Mouse (Mus musculus): ENCODE results near the gene Hnrnpa1.

Hnrnpa1 gene

GRCm38 (mm10) chr15:103275943-103276342, 35.7 kb downstream of the Hnrnpa1 start:
- 93% methylated on average over 3 of the region's 3 CpGs for WGBS

DNA sequence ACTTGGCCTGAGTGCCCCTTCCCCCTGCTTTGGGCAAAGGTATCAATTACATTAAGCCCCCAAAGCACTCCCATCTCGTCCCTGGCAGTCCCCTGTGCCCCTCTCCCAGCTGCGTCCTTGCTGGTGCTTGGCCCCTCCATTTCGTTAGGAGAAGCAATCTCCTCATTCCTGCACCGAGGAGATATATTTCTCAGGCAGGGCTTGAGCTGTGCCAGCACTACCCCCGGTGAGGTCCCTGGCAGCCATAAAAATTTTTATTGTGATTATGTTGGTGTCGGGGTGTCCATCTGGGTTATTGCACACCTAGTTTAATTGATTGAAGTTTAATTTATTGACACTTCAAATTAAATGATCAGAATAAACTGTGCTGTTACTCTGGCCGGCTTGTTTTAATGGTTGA, 37.7 kb downstream of the Hnrnpa1 start:
- 68% methylated on average over 7 of the region's 7 CpGs for WGBS

DNA sequence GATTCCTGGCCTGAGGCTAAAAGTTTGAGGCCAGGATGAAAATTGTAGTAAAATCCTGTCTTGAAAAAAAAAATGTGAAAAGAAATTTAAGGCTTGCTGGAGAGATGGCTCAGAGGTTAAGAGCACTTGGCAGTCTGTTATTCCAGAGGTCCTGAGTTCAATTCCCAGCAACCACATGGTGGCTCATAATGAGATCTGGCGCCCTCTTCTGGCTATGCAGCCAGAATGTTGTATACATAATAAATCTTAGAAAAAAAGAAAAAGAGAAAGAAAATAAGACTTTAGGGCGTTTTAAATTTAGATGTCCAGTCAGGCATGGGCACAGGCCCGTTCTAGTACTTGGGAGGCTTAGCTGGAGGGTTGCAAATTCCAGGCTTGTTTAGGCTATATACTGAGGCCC, 39.5 kb downstream of the Hnrnpa1 start:
- 49% methylated on average over 3 of the region's 3 CpGs for WGBS

GRCm38 (mm10) chr15:103280817-103281464, 40.7 kb downstream of the Hnrnpa1 start:
- WGBS, result 75% methylated on average over 3 of the region's 3 CpGs

- WGBS, result 90% methylated on average over 3 of the region's 3 CpGs
Observed at GRCm38 (mm10) chr15:103281465-103282205, 41.4 kb downstream of the Hnrnpa1 start.

DNA sequence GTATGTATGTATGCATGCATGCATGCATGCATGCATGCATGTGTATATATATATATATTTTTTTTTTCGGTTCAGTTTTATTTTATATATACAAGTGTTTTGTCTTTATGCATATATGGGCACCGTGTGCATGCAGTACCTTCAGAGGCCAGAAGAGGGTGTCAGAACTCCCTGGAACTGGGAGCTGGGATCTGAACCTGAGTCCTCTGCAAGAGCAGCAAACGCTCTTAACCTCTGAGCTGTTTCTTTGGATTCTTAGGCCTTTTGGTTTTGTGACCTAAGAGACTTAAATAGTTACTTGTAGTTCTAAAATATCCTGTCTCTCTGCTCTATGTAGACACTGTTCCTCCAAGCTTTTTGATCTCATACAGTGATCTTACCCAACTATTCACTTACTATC, 43.8 kb downstream of the Hnrnpa1 start:
- WGBS, result 59% methylated on average over 3 of the region's 3 CpGs

GRCm38 (mm10) chr15:103284647-103285046, 44.4 kb downstream of the Hnrnpa1 start:
- WGBS, result 44% methylated on average over 2 of the region's 2 CpGs

DNA sequence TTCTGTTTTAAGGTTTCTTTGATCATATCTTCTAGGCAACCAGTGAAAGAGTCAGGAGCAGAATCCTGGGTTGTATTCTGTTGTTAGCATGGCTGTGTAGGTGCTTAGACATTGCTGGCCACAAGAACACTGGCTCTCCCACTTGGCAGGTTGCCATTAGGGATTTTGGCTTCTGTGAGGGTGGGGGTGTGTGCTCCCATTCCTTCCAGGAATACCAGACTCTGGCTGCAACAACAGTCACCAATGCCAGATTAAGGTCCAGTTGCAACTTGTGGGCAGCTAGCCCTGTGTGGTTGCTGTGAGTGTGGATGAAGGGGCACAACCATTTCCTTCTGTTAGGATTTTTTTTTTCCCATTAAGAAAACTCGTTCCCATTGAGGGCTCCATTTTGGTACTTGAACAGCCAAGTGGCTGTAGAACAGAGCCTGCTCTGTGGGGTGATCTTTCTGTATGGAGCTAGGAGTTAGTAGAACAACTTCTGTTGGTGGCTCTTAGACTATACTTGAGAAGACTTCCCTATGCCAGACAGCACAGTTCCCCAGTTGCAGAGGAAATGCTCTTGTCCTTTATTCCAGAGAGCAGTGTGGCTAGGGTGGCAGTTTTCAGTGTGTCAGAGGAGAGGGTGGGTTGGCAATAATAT, 45.7 kb downstream of the Hnrnpa1 start:
- 6% methylated on average over 1 of the region's 1 CpGs for WGBS

DNA sequence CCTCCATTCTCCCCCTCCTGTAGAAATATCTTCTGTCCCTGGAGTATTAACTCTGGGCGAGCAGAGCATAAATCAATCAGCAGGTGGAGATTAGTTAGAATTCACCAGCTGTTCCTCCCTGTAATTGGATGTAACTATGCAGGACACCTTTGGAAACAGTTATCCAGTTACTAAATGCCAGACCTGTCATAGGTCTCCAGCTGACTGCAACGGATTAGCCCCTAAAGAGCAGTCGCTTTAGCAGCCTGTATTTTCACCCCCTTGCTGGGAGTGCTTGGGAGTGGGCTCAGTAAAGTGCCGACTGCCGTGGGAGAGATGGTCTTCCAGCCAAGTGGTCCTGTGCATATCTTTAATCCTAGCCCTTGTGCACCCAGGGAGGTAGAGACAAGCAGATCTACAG, 49.4 kb downstream of the Hnrnpa1 start:
- WGBS, result 67% methylated on average over 5 of the region's 5 CpGs

GRCm38 (mm10) chr15:103290417-103290816, 50.2 kb downstream of the Hnrnpa1 start:
- WGBS, result 78% methylated on average over 6 of the region's 6 CpGs

- WGBS, result 93% methylated on average over 9 of the region's 9 CpGs
Observed at GRCm38 (mm10) chr15:103290843-103291242, 50.6 kb downstream of the Hnrnpa1 start.

DNA sequence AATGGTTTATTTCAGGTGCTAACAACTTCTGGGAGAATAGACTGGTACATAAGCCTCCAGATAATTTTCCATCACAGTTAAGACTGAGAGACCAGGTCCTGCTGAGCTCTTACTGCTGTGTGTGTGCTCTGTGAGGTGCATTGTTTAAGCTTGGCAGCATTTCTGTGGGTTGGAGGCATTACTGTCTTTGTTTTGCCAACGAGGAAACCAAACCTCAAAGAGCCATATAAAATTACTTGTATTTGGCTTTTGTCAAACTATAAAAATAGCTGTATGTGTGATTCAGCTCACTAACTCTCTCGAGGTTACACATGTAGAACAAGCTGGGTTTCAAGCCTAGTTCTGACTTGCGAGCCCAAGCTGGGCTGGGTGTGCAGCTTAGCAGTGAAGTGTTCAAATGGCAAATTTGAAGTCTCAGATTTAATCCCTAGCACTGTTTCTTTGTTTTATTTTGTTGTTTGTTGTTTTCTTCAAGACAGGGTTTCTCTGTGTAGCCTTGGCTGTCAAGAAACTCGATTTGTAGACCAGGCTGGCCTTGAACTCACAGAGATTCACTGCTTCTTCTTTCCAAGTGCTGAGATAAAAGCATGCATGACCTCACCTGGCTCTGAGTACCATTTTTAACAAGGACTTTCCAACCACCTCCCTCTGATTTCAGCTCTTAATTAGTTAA, 52.6 kb downstream of the Hnrnpa1 start:
- WGBS, result 36% methylated on average over 4 of the region's 4 CpGs

GRCm38 (mm10) chr15:103293375-103293774, 53.1 kb downstream of the Hnrnpa1 start:
- WGBS, result 97% methylated on average over 2 of the region's 2 CpGs

DNA sequence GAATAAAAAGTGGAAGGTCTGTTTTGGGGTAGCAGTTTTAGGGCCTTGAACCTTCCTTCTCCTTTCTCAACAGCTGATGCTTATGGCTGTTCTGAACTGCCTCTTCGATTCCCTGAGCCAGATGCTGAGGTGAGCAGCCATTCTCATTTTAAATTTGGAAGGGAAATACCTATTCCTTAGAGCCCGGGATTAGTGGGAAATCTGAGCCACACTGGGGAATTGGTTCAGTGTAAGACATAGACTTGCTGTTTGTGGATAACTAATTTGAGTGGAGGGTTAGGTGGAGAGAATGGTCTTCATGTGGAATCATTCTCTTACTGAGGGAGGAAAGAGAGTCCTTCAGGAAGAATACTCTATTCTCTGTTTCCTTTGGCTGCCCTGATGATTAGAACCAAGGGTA, 54.4 kb downstream of the Hnrnpa1 start:
- WGBS, result 84% methylated on average over 2 of the region's 2 CpGs

DNA sequence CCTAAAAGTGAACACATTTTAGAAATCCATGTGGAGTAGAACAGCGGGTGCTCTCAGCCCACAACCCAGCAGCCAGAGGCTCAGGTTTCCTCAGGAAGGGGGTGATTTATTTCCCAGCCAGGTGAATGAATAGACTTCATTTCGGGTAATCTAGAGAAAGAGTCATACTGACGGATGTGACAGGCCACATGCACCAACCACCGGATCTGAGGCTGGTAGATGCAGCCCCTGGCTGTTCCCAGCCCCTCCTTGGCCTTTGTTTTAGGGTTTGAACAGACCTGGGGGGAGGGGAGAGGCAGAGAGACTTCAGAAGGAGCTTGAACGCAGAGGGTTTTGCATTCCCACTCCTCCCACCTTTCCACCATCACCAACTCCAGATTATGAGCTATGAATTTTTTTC, 55.6 kb downstream of the Hnrnpa1 start:
- 41% methylated on average over 5 of the region's 5 CpGs for WGBS
